Mouse (Mus musculus): ENCODE data around the gene Zbtb11.

DNA sequence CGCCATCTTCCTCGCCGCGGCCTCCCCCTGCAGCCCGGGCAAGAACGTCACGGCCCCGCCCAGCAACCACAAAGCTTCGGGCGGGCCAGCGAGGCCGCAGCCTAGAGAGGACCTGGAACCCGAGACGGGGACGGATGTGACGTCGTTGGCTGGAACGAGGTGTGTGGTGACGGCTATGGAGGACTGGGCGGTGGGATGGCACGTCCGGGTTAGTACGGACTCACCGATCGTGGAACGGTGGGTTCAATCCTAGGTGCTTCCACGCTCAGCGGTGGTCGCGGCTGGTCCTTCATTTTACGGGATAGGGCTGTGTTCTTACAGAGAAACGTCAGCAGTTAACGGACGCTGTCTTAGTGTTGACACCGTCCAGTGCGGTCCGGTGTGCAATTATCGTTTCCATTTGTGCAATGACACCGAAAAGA is 56.0 kb downstream of the Zbtb11 start, which contains the start of gene Pcnp:
- TF ChIP-seq CTCF (IDR thresholded peaks at IDR 0.05; ENCODE audit: extremely low read depth, insufficient read length, insufficient replicate concordance, low read depth, low read length) (no peak), POLR2A (IDR thresholded peaks at IDR 0.05; ENCODE audit: low read depth, low read length) (peak; percentile 73)
